Mouse (Mus musculus) intestine, postnatal 0 days (tissue): Measurements from ENCODE around the gene Arhgef33. TPM values are rescaled to one million over a fixed set of nuclear protein-coding genes. Genes with fewer than 3 reads are reported as not detected.
"Not testable (repeated sequence)": the region's sequence is repeated elsewhere in the genome, so short reads cannot be mapped to it uniquely, and the experiment has no call there.

ENCODE experiments used
- ATAC-seq: fragments of 200-750 bp; cut with Nextera tagmentation; 2 replicates; pipeline ENCODE4 v1.8.0; 2017; ENCODE audit warnings: mild to moderate bottlenecking, moderate TSS enrichment, moderate library complexity
- H3K27ac ChIP-seq: fragments of 300-500 bp; sonication (generic); 2 replicates; pipeline ENCODE4 v1.5.1; 2014; ENCODE audit warnings: mild to moderate bottlenecking, low read depth, low read length, moderate library complexity
- H3K27me3 ChIP-seq: fragments of 300-500 bp; sonication (generic); replicated peaks from 2 replicates; pipeline ENCODE4 v1.6.1; 2014; ENCODE audit warnings: low read length, mixed read lengths; ENCODE audit not compliant: control insufficient read depth, insufficient read depth
- H3K36me3 ChIP-seq: fragments of 300-500 bp; sonication (generic); 2 replicates; pipeline ENCODE4 v1.6.1; 2014; ENCODE audit warnings: mild to moderate bottlenecking, moderate library complexity; ENCODE audit not compliant: control insufficient read depth, insufficient read depth
- H3K4me1 ChIP-seq: fragments of 300-500 bp; sonication (generic); replicated peaks from 2 replicates; pipeline ENCODE4 v1.6.1; 2014; ENCODE audit warnings: antibody characterized with exemption, low read length, mixed read lengths; ENCODE audit not compliant: control insufficient read depth, insufficient read depth
- H3K4me2 ChIP-seq: fragments of 300-500 bp; sonication (generic); replicated peaks from 2 replicates; pipeline ENCODE4 v1.6.1; 2014; ENCODE audit warnings: low read depth, mild to moderate bottlenecking, moderate library complexity
- H3K4me3 ChIP-seq: fragments of 300-500 bp; sonication (generic); 2 replicates; pipeline ENCODE4 v1.5.1; 2014; ENCODE audit warnings: low read depth, low read length
- H3K9ac ChIP-seq: fragments of 300-500 bp; sonication (generic); 2 replicates; pipeline ENCODE4 v1.6.1; 2014; ENCODE audit warnings: mild to moderate bottlenecking, low read depth, low read length
- H3K9me3 ChIP-seq: fragments of 300-500 bp; sonication (generic); 2 replicates; pipeline ENCODE4 v1.6.1; 2016; ENCODE audit warnings: mixed run types; ENCODE audit not compliant: control insufficient read depth
- CTCF ChIP-seq: sonication (generic); IDR thresholded peaks from 2 replicates; pipeline ENCODE4 v1.5.1; 2016; ENCODE audit warnings: low read depth, mild to moderate bottlenecking, control low read depth, antibody characterized with exemption, moderate library complexity
- WGBS: fragments of 180-500 bp; shearing (Covaris S2); extraction: QIAGEN DNeasy Blood & Tissue Kit; methylation state at CpG from one replicate; pipeline ENCODE4 v1.1.7; 2014; 5-methylcytosine and 5-hydroxymethylcytosine counted together
- polyA plus RNA-seq: library from polyadenylated mRNA; unstranded; fragments of >200 nt; fragmentation: Nextera tagmentation; extraction: Ambion mirVana; gene quantifications from 2 replicates; pipeline ENCODE4 v1.2.1, GENCODE M21; 2015

Gene Arhgef33
- 1.3 and 1.5 TPM in 2 replicates for polyA plus RNA-seq

GRCm38 (mm10) chr17:80307251-80307650 lies at the start of gene Arhgef33:
TSS of gene Arhgef33 (plus strand) at chr17:80307407.
- Histone ChIP-seq H3K4me3 (no peak within 1 kb of the TSS), H3K4me1 (no peaks in the 10 kb centered on the region), H3K4me2 (no peak within 1 kb of the TSS), H3K36me3 (no peaks in the 10 kb centered on the region), H3K9me3 (no peaks in the 10 kb centered on the region), H3K9ac (no peak within 1 kb of the TSS), H3K27me3 (no peaks in the 10 kb centered on the region), H3K27ac (no peak within 1 kb of the TSS)
- no peak for TF ChIP-seq CTCF
- ATAC-seq, result no peak
- 96% methylated on average over 1 of the region's 1 CpGs for WGBS

GRCm38 (mm10) chr17:80267065-80267464 lies 40.1 kb upstream of the Arhgef33 start:
- H3K27ac ChIP-seq, result no peak overlapping the region
- no peaks in the 10 kb centered on the region for H3K9me3 ChIP-seq
- no peak for ATAC-seq
- no peak overlapping the region for H3K4me2 ChIP-seq
- TF ChIP-seq CTCF, result no peak
- no peaks in the 10 kb centered on the region for H3K4me1 ChIP-seq
- no peaks in the 10 kb centered on the region for H3K27me3 ChIP-seq
- H3K36me3 ChIP-seq, result peaks cover 69% of the 10 kb centered on the region
- WGBS, result 92% methylated on average over 4 of the region's 4 CpGs
- no peak overlapping the region for H3K4me3 ChIP-seq
- H3K9ac ChIP-seq, result no peak overlapping the region

- ATAC-seq, result no peak
- WGBS, result 96% methylated on average over 3 of the region's 3 CpGs
- H3K4me2 ChIP-seq, result no peak overlapping the region
- TF ChIP-seq CTCF, result no peak
- no peak overlapping the region for H3K4me3 ChIP-seq
- no peaks in the 10 kb centered on the region for H3K27me3 ChIP-seq
- peaks cover 72% of the 10 kb centered on the region for H3K36me3 ChIP-seq
- no peaks in the 10 kb centered on the region for H3K9me3 ChIP-seq
- H3K4me1 ChIP-seq, result no peaks in the 10 kb centered on the region
- H3K27ac ChIP-seq, result no peak overlapping the region
- H3K9ac ChIP-seq, result no peak overlapping the region
These were observed 39.1 kb upstream of the Arhgef33 start for GRCm38 (mm10) chr17:80268151-80268550.

- not testable (repeated sequence) for H3K4me2 ChIP-seq
- peaks cover 63% of the 10 kb centered on the region for H3K36me3 ChIP-seq
- WGBS, result 91% methylated on average over 7 of the region's 7 CpGs
These were observed 36.6 kb upstream of the Arhgef33 start for GRCm38 (mm10) chr17:80270622-80271021.

GRCm38 (mm10) chr17:80278255-80278654 lies 29.0 kb upstream of the Arhgef33 start:
- Histone ChIP-seq H3K9ac (no peak overlapping the region), H3K4me2 (no peak overlapping the region), H3K4me1 (no peaks in the 10 kb centered on the region), H3K4me3 (no peak overlapping the region), H3K36me3 (peaks cover 43% of the 10 kb centered on the region), H3K9me3 (no peaks in the 10 kb centered on the region), H3K27ac (no peak overlapping the region), H3K27me3 (no peaks in the 10 kb centered on the region)
- 71% methylated on average over 4 of the region's 4 CpGs for WGBS
- no peak for TF ChIP-seq CTCF
- ATAC-seq, result no peak

More at GRCm38 (mm10) chr17:80270622-80271021, 36.6 kb upstream of the Arhgef33 start:
- not testable (repeated sequence) for H3K27ac ChIP-seq, H3K4me3 ChIP-seq, ATAC-seq, H3K9ac ChIP-seq, H3K9me3 ChIP-seq, H3K4me1 ChIP-seq, H3K27me3 ChIP-seq

GRCm38 (mm10) chr17:80279340-80280070 lies 27.7 kb upstream of the Arhgef33 start:
- H3K36me3 ChIP-seq, result peaks cover 38% of the 10 kb centered on the region
- 74% methylated on average over 8 of the region's 8 CpGs for WGBS
- H3K4me1 ChIP-seq, result no peaks in the 10 kb centered on the region
- no peak overlapping the region for H3K4me2 ChIP-seq
- ATAC-seq, result no peak
- H3K9ac ChIP-seq, result no peak overlapping the region
- no peaks in the 10 kb centered on the region for H3K9me3 ChIP-seq
- H3K27me3 ChIP-seq, result no peaks in the 10 kb centered on the region
- H3K27ac ChIP-seq, result no peak overlapping the region
- no peak for TF ChIP-seq CTCF
- H3K4me3 ChIP-seq, result no peak overlapping the region
